Mouse (Mus musculus) E14TG2a.4 (cell line): Measurements from ENCODE around the gene Gm3336.

Experiments
- CTCF ChIP-seq: conservative IDR thresholded peaks from 2 replicates; pipeline ENCODE4 v1.5.1; 2014; ENCODE audit warnings: low read length
- NANOG ChIP-seq: IDR thresholded peaks from 2 replicates; pipeline ENCODE4 v1.6.1; 2014; ENCODE audit warnings: borderline replicate concordance, low read length, mixed read lengths

DNA sequence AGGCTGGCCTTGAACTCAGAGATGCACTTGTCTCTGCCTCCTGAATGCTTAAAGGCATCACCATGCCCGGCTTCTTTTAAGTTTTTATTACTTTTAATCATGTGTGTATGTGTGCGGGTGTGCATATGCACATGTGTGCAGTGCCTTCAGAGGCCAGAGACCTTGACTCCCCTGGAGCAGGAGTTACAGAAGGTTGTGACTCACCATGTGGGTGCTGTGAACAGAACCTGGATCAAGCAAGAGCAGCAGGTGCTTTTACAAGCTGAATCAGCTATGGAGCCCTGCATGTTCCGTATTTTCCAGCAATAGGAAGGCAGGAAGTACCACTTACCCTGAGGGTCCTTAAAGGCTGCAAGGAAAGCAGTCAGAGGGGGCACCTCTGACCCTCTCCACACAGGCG is 27.1 kb upstream of the Gm3336 start:
- TF ChIP-seq CTCF (no peak), NANOG (no peak)
